Mouse (Mus musculus): ENCODE results near the gene Nav2. TPM values are rescaled to one million over a fixed set of nuclear protein-coding genes. Genes with fewer than 3 reads are reported as not detected.

Gene Nav2
- polyA plus RNA-seq, 1 experiment from 2014 or later, result 22.5 TPM

DNA sequence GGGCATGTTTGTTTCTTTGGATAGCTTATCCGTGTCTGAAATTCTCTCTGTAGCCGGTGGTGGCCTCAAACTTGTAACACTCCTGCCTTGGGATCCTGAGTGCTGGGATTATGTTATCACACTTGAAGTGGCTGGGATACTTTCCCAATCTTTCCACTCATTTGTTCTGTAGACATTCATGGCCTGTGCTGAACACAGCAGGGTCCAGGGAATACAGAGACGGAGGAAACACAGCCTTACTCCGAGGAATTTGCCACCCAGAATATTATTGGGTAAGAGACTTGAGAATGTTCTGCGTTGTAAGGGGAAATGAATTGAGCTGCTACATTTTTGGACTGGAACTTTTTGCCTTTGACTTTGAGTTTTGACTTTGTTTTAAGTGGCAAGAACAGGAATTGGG lies 118.0 kb downstream of the Nav2 start:
- no peak overlapping the region for H3K27ac ChIP-seq (replicated peaks; ENCODE audit: low read depth, low read length)
- DNase-seq (no peak), ATAC-seq (ENCODE audit: low FRiP score, low TSS enrichment) (no peak)
- no peaks in the 10 kb centered on the region for H3K27me3 ChIP-seq (ENCODE audit: control insufficient read depth, insufficient read depth, low read length)
- H3K9me3 ChIP-seq (ENCODE audit: control insufficient read depth, low read length), result no peaks in the 10 kb centered on the region
- no peak overlapping the region for H3K4me3 ChIP-seq (replicated peaks; ENCODE audit: low read depth, low read length)
- 59% methylated on average over 5 of the region's 5 CpGs for WGBS
- H3K4me2 ChIP-seq (ENCODE audit: low read length), result no peak overlapping the region
- peaks cover 15% of the 10 kb centered on the region for H3K4me1 ChIP-seq (ENCODE audit: control insufficient read depth, insufficient read depth, low read length)
- H3K9ac ChIP-seq (replicated peaks; ENCODE audit: low read length), result no peak overlapping the region
- H3K36me3 ChIP-seq (ENCODE audit: control insufficient read depth, insufficient read depth, low read length), result no peaks in the 10 kb centered on the region

GRCm38 (mm10) chr7:49029282-49030012 lies 120.9 kb downstream of the Nav2 start:
- H3K27ac ChIP-seq (replicated peaks; ENCODE audit: low read depth, low read length), result 0 out of 2 replicates have a peak overlapping the region, but pooled peaks have one; percentile 8
- no peaks in the 10 kb centered on the region for H3K27me3 ChIP-seq (ENCODE audit: control insufficient read depth, insufficient read depth, low read length)
- H3K9me3 ChIP-seq (ENCODE audit: control insufficient read depth, low read length), result no peaks in the 10 kb centered on the region
- 36% methylated on average over 10 of the region's 10 CpGs for WGBS
- no peak overlapping the region for H3K4me3 ChIP-seq (replicated peaks; ENCODE audit: low read depth, low read length)
- H3K36me3 ChIP-seq (ENCODE audit: control insufficient read depth, insufficient read depth, low read length), result no peaks in the 10 kb centered on the region
- no peak for DNase-seq
- H3K9ac ChIP-seq (replicated peaks; ENCODE audit: low read length), result no peak overlapping the region
- no peak for ATAC-seq (ENCODE audit: low FRiP score, low TSS enrichment)
- no peak overlapping the region for H3K4me2 ChIP-seq (ENCODE audit: low read length)
- H3K4me1 ChIP-seq (ENCODE audit: control insufficient read depth, insufficient read depth, low read length), result peaks cover 23% of the 10 kb centered on the region

DNA sequence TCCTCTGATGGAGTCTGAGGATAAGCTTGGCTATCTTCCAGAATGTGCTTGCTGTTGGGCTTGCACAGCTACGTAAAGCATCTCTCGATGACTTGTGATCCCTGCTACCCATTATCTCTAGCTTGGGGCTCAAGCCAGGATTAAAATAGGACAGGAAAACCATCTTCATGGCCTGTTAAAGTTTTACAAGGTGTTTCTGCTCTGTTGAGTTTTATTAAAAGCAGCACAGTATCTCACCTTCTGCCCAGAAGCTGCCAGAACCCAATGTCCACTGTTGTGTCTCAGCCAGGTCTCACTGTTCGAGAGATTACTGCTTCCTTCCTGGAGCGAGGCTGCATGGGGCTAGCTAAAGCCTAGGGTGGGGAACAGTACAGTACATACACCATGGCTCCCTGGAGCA lies 123.7 kb downstream of the Nav2 start:
- H3K9ac ChIP-seq (replicated peaks; ENCODE audit: low read length), result no peak overlapping the region
- H3K27me3 ChIP-seq (ENCODE audit: control insufficient read depth, insufficient read depth, low read length), result no peaks in the 10 kb centered on the region
- DNase-seq (no peak), ATAC-seq (ENCODE audit: low FRiP score, low TSS enrichment) (no peak)
- H3K36me3 ChIP-seq (ENCODE audit: control insufficient read depth, insufficient read depth, low read length), result no peaks in the 10 kb centered on the region
- 84% methylated on average over 4 of the region's 4 CpGs for WGBS
- no peak overlapping the region for H3K27ac ChIP-seq (replicated peaks; ENCODE audit: low read depth, low read length)
- no peak overlapping the region for H3K4me2 ChIP-seq (ENCODE audit: low read length)
- no peaks in the 10 kb centered on the region for H3K9me3 ChIP-seq (ENCODE audit: control insufficient read depth, low read length)
- H3K4me3 ChIP-seq (replicated peaks; ENCODE audit: low read depth, low read length), result no peak overlapping the region
- peaks cover 23% of the 10 kb centered on the region for H3K4me1 ChIP-seq (ENCODE audit: control insufficient read depth, insufficient read depth, low read length)

GRCm38 (mm10) chr7:49034253-49034652 lies 125.7 kb downstream of the Nav2 start:
- WGBS, result 87% methylated on average over 2 of the region's 2 CpGs
- no peaks in the 10 kb centered on the region for H3K36me3 ChIP-seq (ENCODE audit: control insufficient read depth, insufficient read depth, low read length)
- DNase-seq (no peak), ATAC-seq (ENCODE audit: low FRiP score, low TSS enrichment) (no peak)
- no peak overlapping the region for H3K4me2 ChIP-seq (ENCODE audit: low read length)
- H3K9ac ChIP-seq (replicated peaks; ENCODE audit: low read length), result no peak overlapping the region
- no peaks in the 10 kb centered on the region for H3K9me3 ChIP-seq (ENCODE audit: control insufficient read depth, low read length)
- H3K4me3 ChIP-seq (replicated peaks; ENCODE audit: low read depth, low read length), result no peak overlapping the region
- H3K27me3 ChIP-seq (ENCODE audit: control insufficient read depth, insufficient read depth, low read length), result no peaks in the 10 kb centered on the region
- peaks cover 16% of the 10 kb centered on the region for H3K4me1 ChIP-seq (ENCODE audit: control insufficient read depth, insufficient read depth, low read length)
- no peak overlapping the region for H3K27ac ChIP-seq (replicated peaks; ENCODE audit: low read depth, low read length)

GRCm38 (mm10) chr7:49040163-49040562 lies 131.6 kb downstream of the Nav2 start:
- Histone ChIP-seq H3K9ac (replicated peaks; ENCODE audit: low read length) (no peak overlapping the region), H3K36me3 (ENCODE audit: control insufficient read depth, insufficient read depth, low read length) (no peaks in the 10 kb centered on the region), H3K4me3 (replicated peaks; ENCODE audit: low read depth, low read length) (no peak overlapping the region), H3K4me1 (ENCODE audit: control insufficient read depth, insufficient read depth, low read length) (peaks cover 21% of the 10 kb centered on the region), H3K4me2 (ENCODE audit: low read length) (no peak overlapping the region), H3K9me3 (ENCODE audit: control insufficient read depth, low read length) (no peaks in the 10 kb centered on the region), H3K27me3 (ENCODE audit: control insufficient read depth, insufficient read depth, low read length) (no peaks in the 10 kb centered on the region), H3K27ac (replicated peaks; ENCODE audit: low read depth, low read length) (no peak overlapping the region)
- WGBS, result 51% methylated on average over 8 of the region's 8 CpGs
- no peak for ATAC-seq (ENCODE audit: low FRiP score, low TSS enrichment)
- DNase-seq, result no peak

DNA sequence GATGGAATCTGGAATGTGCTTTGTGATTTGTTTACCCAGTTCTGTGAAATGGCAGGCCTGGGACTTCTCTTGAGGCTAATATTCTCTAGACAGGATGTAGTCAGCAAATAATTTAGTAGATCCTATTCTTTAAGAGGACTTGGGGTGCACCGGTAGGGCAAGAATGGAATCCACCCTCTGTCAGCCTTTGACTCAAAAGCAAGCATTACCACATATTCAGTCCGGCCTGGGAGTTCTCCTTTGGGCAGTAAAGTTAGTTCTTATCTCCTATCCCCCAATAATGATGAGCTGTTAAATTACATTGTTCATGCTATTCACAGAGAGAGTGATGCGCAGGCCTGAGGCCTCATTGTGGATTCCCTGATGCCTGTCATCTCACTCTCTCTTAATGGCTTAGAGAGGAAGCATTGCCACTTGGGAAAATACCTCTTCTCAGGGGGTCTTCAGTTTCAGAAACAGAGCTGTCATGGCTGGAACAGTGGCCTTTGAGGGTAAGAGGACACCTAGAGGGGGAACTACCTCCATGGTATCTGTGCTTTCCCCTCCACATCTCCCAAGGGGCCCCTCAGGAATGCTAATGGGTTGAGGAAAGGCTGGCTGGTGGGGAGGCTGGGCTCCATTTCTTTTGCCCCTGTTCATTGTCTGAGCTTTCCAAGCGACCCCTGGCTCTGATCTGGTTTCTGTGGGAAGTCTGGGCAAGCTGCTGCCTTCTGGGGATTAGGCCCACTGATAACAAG lies 133.0 kb downstream of the Nav2 start:
- no peak overlapping the region for H3K9ac ChIP-seq (replicated peaks; ENCODE audit: low read length)
- peaks cover 35% of the 10 kb centered on the region for H3K4me1 ChIP-seq (ENCODE audit: control insufficient read depth, insufficient read depth, low read length)
- no peaks in the 10 kb centered on the region for H3K9me3 ChIP-seq (ENCODE audit: control insufficient read depth, low read length)
- ATAC-seq (ENCODE audit: low FRiP score, low TSS enrichment), result no peak
- no peaks in the 10 kb centered on the region for H3K27me3 ChIP-seq (ENCODE audit: control insufficient read depth, insufficient read depth, low read length)
- H3K4me2 ChIP-seq (ENCODE audit: low read length), result no peak overlapping the region
- H3K27ac ChIP-seq (replicated peaks; ENCODE audit: low read depth, low read length), result no peak overlapping the region
- H3K4me3 ChIP-seq (replicated peaks; ENCODE audit: low read depth, low read length), result no peak overlapping the region
- no peaks in the 10 kb centered on the region for H3K36me3 ChIP-seq (ENCODE audit: control insufficient read depth, insufficient read depth, low read length)
- DNase-seq, result no peak
- WGBS, result 26% methylated on average over 4 of the region's 4 CpGs

GRCm38 (mm10) chr7:49045499-49046346 lies 137.2 kb downstream of the Nav2 start:
- no peaks in the 10 kb centered on the region for H3K36me3 ChIP-seq (ENCODE audit: control insufficient read depth, insufficient read depth, low read length)
- H3K27me3 ChIP-seq (ENCODE audit: control insufficient read depth, insufficient read depth, low read length), result no peaks in the 10 kb centered on the region
- H3K9ac ChIP-seq (replicated peaks; ENCODE audit: low read length), result no peak overlapping the region
- 63% methylated on average over 6 of the region's 6 CpGs for WGBS
- H3K9me3 ChIP-seq (ENCODE audit: control insufficient read depth, low read length), result no peaks in the 10 kb centered on the region
- no peak for DNase-seq
- H3K4me2 ChIP-seq (ENCODE audit: low read length), result no peak overlapping the region
- no peak for ATAC-seq (ENCODE audit: low FRiP score, low TSS enrichment)
- H3K4me1 ChIP-seq (ENCODE audit: control insufficient read depth, insufficient read depth, low read length), result peaks cover 40% of the 10 kb centered on the region
- no peak overlapping the region for H3K27ac ChIP-seq (replicated peaks; ENCODE audit: low read depth, low read length)
- no peak overlapping the region for H3K4me3 ChIP-seq (replicated peaks; ENCODE audit: low read depth, low read length)

DNA sequence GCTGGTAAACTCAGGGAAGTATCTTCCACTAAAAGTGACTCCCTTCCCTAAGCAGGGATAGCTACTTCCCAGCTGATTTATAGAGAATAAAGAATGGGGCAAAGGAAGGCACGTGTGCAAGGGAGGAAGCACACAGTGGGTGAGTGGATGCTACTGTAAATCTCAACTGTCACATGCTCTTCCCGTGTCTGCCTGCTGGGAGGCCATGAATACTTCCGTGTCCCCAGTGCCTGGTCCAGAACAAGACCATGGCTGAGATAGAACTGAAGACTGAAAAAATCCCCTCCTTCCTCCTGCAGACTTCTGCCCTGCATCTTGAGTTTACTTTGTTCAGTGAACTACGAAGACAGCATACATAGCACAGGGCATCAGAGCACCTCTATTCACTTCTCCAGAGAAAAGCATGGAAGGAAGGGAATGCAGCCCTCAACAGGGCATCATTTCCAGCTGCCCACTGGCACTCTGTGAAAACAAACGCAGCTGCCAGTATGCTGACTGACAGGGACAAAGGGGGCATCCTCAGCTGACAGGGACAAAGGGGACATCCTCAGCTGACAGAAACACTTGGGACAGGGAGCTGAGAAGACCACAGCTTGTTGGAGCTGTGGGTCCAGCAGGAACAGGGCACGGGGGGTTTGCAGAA lies 138.0 kb downstream of the Nav2 start:
- 52% methylated on average over 6 of the region's 6 CpGs for WGBS
- DNase-seq, result no peak
- Histone ChIP-seq H3K36me3 (ENCODE audit: control insufficient read depth, insufficient read depth, low read length) (no peaks in the 10 kb centered on the region), H3K4me3 (replicated peaks; ENCODE audit: low read depth, low read length) (no peak overlapping the region), H3K9ac (replicated peaks; ENCODE audit: low read length) (no peak overlapping the region), H3K9me3 (ENCODE audit: control insufficient read depth, low read length) (no peaks in the 10 kb centered on the region), H3K27me3 (ENCODE audit: control insufficient read depth, insufficient read depth, low read length) (no peaks in the 10 kb centered on the region), H3K27ac (replicated peaks; ENCODE audit: low read depth, low read length) (no peak overlapping the region), H3K4me1 (ENCODE audit: control insufficient read depth, insufficient read depth, low read length) (peaks cover 40% of the 10 kb centered on the region), H3K4me2 (ENCODE audit: low read length) (no peak overlapping the region)
- ATAC-seq (ENCODE audit: low FRiP score, low TSS enrichment), result no peak
